Mouse (Mus musculus) midbrain, postnatal 0 days (tissue): Measurements from ENCODE around the gene Ddb1. TPM values are rescaled to one million over a fixed set of nuclear protein-coding genes. Genes with fewer than 3 reads are reported as not detected.

Experiments used
- ATAC-seq: fragments of 200-750 bp; cut with Nextera tagmentation; 2 replicates; pipeline ENCODE4 v1.8.0; 2017; ENCODE audit warnings: moderate number of reproducible peaks, mild to moderate bottlenecking, moderate TSS enrichment, moderate library complexity; ENCODE audit not compliant: low FRiP score
- DNase-seq: peaks from one replicate; pipeline ENCODE4 v3.0.0-alpha.2; 2015; ENCODE audit warnings: low spot score
- H3K27ac ChIP-seq: fragments of 300-500 bp; sonication (generic); 2 replicates; pipeline ENCODE4 v1.5.1; 2014; ENCODE audit warnings: low read depth, mild to moderate bottlenecking, low read length, mixed read lengths
- H3K27me3 ChIP-seq: fragments of 300-500 bp; sonication (generic); 2 replicates; pipeline ENCODE4 v1.6.1; 2014; ENCODE audit warnings: low read length, control low read depth, mixed read lengths; ENCODE audit not compliant: insufficient read depth
- H3K36me3 ChIP-seq: fragments of 300-500 bp; sonication (generic); 2 replicates; pipeline ENCODE4 v1.6.1; 2014; ENCODE audit warnings: low read length, control low read depth, mixed read lengths; ENCODE audit not compliant: insufficient read depth
- H3K4me1 ChIP-seq: fragments of 300-500 bp; sonication (generic); 2 replicates; pipeline ENCODE4 v1.6.1; 2014; ENCODE audit warnings: mild to moderate bottlenecking, control low read depth, antibody characterized with exemption, low read length, mixed read lengths; ENCODE audit not compliant: insufficient read depth
- H3K4me2 ChIP-seq: fragments of 300-500 bp; sonication (generic); 2 replicates; pipeline ENCODE4 v1.6.1; 2014; ENCODE audit warnings: low read depth, mild to moderate bottlenecking, low read length, mixed read lengths; ENCODE audit not compliant: poor library complexity, severe bottlenecking
- H3K4me3 ChIP-seq: fragments of 300-500 bp; sonication (generic); 2 replicates; pipeline ENCODE4 v1.5.1; 2014; ENCODE audit warnings: low read depth, mild to moderate bottlenecking, low read length, moderate library complexity
- H3K9ac ChIP-seq: fragments of 300-500 bp; sonication (generic); replicated peaks from 2 replicates; pipeline ENCODE4 v1.6.1; 2014; ENCODE audit warnings: mild to moderate bottlenecking, low read length, moderate library complexity, mixed read lengths; ENCODE audit not compliant: poor library complexity, severe bottlenecking
- H3K9me3 ChIP-seq: fragments of 300-500 bp; sonication (generic); 2 replicates; pipeline ENCODE4 v1.6.1; 2016; ENCODE audit warnings: low read length, control low read depth
- CTCF ChIP-seq: IDR thresholded peaks from 2 replicates; pipeline ENCODE4 v1.5.1; 2016; ENCODE audit warnings: antibody characterized with exemption, mild to moderate bottlenecking
- WGBS: fragments of 180-500 bp; shearing (Covaris S2); extraction: QIAGEN DNeasy Blood & Tissue Kit; methylation state at CpG from one replicate; pipeline ENCODE4 v1.1.7; 2014; 5-methylcytosine and 5-hydroxymethylcytosine counted together
- polyA plus RNA-seq: library from polyadenylated mRNA; unstranded; fragments of >200 nt; fragmentation: Nextera tagmentation; extraction: Ambion mirVana; gene quantifications from 2 replicates; pipeline ENCODE4 v1.2.1, GENCODE M21; 2015
- total RNA-seq: library from RNA; depleted of rRNA; stranded (reverse); fragments of >200 nt; gene quantifications from 2 replicates; pipeline ENCODE4 v1.2.3, GENCODE M21; 2014

Ddb1 gene
- total and polyA plus RNA-seq, 2 experiments from 2014 or later = 135 to 247 TPM

DNA sequence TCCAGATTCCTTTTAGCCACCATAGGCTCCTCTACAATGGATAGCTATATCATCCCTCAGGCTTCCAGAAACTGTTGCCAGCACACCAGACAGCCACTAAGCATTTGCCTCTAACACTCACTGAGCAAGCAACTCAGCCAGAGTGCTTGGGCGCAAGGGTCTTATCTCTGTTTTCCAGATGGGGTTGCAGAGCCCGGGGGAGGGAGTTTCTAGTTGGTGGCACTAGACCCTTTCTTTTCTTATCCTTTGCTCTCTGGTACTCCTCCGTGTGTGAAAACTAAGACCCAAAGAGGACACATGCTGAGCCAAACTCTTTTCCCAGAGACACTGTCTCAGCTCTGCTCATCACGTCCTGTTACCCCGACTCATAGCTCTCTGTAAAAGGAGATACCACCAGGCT, 56.2 kb downstream of the Ddb1 start:
- no peaks in the 10 kb centered on the region for H3K36me3 ChIP-seq
- DNase-seq = no peak
- no peak overlapping the region for H3K9ac ChIP-seq
- 71% methylated on average over 5 of the region's 5 CpGs for WGBS
- TF ChIP-seq CTCF = no peak
- no peaks in the 10 kb centered on the region for H3K27me3 ChIP-seq
- no peak for ATAC-seq
- H3K4me3 ChIP-seq = no peak overlapping the region
- H3K4me2 ChIP-seq = no peak overlapping the region
- no peaks in the 10 kb centered on the region for H3K4me1 ChIP-seq
- no peaks in the 10 kb centered on the region for H3K9me3 ChIP-seq
- no peak overlapping the region for H3K27ac ChIP-seq

DNA sequence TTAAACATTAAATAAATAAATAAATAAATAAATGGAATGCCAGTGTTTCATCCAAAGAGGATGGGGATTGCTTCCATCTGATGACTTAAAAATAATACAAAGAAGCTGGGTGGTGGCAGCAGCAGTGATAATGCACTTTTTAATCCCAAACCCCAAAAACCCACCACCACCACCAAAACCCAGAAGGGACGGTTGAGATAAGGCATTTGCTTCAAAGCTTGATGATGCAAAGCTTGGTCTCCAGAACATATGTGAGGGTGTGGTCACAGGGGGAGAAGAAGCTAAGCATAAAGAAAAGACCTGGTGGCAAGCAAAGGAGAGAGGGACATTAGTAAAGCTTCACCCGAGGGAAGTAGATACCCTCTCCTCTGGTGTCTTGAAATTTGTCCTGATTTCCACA, 56.8 kb downstream of the Ddb1 start:
- 87% methylated on average over 2 of the region's 2 CpGs for WGBS
- H3K27ac ChIP-seq = no peak overlapping the region
- TF ChIP-seq CTCF = no peak
- ATAC-seq = no peak
- no peak for DNase-seq
- H3K27me3 ChIP-seq = no peaks in the 10 kb centered on the region
- H3K4me2 ChIP-seq = no peak overlapping the region
- H3K4me1 ChIP-seq = no peaks in the 10 kb centered on the region
- H3K9ac ChIP-seq = no peak overlapping the region
- H3K9me3 ChIP-seq = no peaks in the 10 kb centered on the region
- H3K36me3 ChIP-seq = no peaks in the 10 kb centered on the region
- no peak overlapping the region for H3K4me3 ChIP-seq

DNA sequence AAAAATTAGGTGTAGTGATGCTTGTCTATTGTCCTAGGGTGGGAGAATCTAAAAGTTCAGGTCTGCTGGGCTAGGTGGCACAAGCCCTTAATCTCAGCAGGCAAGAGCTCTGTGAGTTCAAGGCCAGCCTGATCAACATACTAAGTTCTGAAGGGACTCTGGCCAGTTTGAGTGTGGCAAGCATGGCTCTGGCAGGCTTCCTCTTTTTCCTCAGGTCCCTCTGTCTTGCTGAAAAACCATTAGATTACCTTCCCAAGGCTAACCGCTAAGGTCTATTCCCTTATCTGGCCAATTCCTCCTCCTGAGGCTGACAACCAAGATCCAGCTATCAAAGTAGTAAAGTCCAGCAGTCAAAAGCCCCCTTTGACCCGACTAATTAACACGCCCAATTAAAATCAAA, 57.5 kb downstream of the Ddb1 start:
- no peak for ATAC-seq
- Histone ChIP-seq H3K4me2 (no peak overlapping the region), H3K36me3 (no peaks in the 10 kb centered on the region), H3K4me3 (no peak overlapping the region), H3K4me1 (no peaks in the 10 kb centered on the region), H3K9ac (no peak overlapping the region), H3K27me3 (no peaks in the 10 kb centered on the region), H3K27ac (no peak overlapping the region), H3K9me3 (no peaks in the 10 kb centered on the region)
- no peak for TF ChIP-seq CTCF
- 86% methylated on average over 3 of the region's 3 CpGs for WGBS
- no peak for DNase-seq

DNA sequence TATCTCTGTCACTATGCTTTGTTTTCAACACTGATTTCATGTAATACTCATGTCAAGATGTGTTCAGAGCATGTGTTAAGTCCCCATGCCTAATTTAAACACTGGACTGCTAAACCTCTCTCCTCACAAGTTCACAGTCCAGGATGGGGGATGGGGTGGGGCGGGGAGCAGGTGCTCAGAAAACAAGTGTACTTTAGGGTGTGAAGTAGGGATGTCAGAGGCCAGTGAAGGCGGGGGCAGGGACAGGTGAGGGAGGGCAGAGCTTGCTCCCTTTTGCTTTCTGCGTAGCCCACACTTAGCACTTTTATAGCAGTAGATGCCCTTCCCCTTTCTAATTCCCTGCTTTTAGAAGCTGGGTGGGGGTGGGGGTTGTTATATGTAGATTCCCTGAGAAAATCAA, 60.0 kb downstream of the Ddb1 start:
- DNase-seq = no peak
- Histone ChIP-seq H3K9me3 (no peaks in the 10 kb centered on the region), H3K36me3 (no peaks in the 10 kb centered on the region), H3K4me3 (no peak overlapping the region), H3K27ac (no peak overlapping the region), H3K9ac (no peak overlapping the region), H3K27me3 (no peaks in the 10 kb centered on the region), H3K4me2 (no peak overlapping the region), H3K4me1 (no peaks in the 10 kb centered on the region)
- TF ChIP-seq CTCF = no peak
- 67% methylated on average over 3 of the region's 3 CpGs for WGBS
- peak; percentile 47; the same call in 1 of the 2 replicates for ATAC-seq

DNA sequence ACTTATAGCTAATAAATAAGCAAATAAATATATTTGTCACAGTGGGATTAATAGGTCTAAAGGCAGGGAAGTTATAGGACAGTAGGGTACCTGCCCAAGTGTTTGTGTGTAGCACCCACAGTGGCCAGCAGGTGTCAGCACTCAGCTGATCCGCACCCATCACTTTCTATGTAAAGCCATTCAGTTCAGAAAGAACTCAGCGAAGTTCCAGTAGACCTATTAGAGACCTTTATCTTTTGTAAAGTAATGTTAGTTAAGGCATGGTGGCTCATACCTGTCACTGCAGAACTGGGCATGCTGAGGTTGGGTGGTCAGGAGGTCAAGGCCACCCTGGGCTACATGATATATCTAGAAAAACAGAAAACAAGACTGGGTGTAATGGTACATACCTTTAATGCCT, 60.4 kb downstream of the Ddb1 start:
- peak; percentile 74 for ATAC-seq
- peak; percentile 93 for TF ChIP-seq CTCF
- Histone ChIP-seq H3K9ac (no peak overlapping the region), H3K4me1 (no peaks in the 10 kb centered on the region), H3K27ac (no peak overlapping the region), H3K4me2 (no peak overlapping the region), H3K4me3 (no peak overlapping the region), H3K27me3 (no peaks in the 10 kb centered on the region), H3K36me3 (no peaks in the 10 kb centered on the region), H3K9me3 (no peaks in the 10 kb centered on the region)
- WGBS = 5% methylated on average over 2 of the region's 2 CpGs
- DNase-seq = peak; percentile 68

DNA sequence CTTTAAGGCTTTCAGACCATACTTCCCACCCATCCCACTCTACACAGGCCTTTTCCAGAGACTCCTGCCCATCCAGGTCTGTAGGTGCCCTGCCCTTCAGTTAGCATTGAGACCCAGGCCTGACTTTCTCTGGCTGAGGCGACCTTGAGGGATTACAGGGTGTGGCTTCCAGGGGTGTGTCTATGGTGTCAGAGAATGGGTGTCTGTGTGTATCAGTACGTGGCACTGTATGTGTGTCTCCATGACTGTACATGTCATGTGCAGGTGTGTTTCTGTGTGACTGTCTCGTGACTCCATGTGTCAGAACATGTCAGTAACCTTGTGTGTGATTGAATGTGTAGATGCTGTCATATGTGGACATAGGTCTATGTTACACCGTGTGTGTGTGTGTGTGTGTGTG, 66.2 kb downstream of the Ddb1 start:
- Histone ChIP-seq H3K9ac (no peak overlapping the region), H3K36me3 (no peaks in the 10 kb centered on the region), H3K9me3 (no peaks in the 10 kb centered on the region), H3K4me1 (no peaks in the 10 kb centered on the region), H3K4me2 (no peak overlapping the region), H3K27me3 (no peaks in the 10 kb centered on the region), H3K27ac (no peak overlapping the region), H3K4me3 (no peak overlapping the region)
- TF ChIP-seq CTCF = no peak
- ATAC-seq (no peak), DNase-seq (no peak)
- WGBS = 77% methylated on average over 4 of the region's 4 CpGs
